Mouse (Mus musculus) embryonic facial prominence, embryonic 14.5 days (tissue): ENCODE measurements at regions not wholly inside any gene's neighbourhood (a gene's known extent, or its start where the extent isn't known, plus 50 kb on each side); places are given as distances from the start of the nearest gene placed in this dataset.
A peak's percentile ranks its signal among the peaks of the same experiment; 100 is the strongest.

Experiments
- ATAC-seq: fragments of 200-750 bp; cut with Nextera tagmentation; 2 replicates; pipeline ENCODE4 v1.8.0; 2017; ENCODE audit warnings: low read depth, moderate number of reproducible peaks, moderate TSS enrichment
- DNase-seq: peaks from one replicate; pipeline ENCODE4 v3.0.0-alpha.2; 2015; ENCODE audit warnings: low spot score
- H3K27ac ChIP-seq: fragments of 300-500 bp; sonication (generic); replicated peaks from 2 replicates; pipeline ENCODE4 v1.5.1; 2014; ENCODE audit warnings: low read depth, mild to moderate bottlenecking, low read length, moderate library complexity
- H3K27me3 ChIP-seq: fragments of 300-500 bp; sonication (generic); replicated peaks from 2 replicates; pipeline ENCODE4 v1.6.1; 2014; ENCODE audit warnings: low read length; ENCODE audit not compliant: control insufficient read depth, insufficient read depth
- H3K36me3 ChIP-seq: fragments of 300-500 bp; sonication (generic); 2 replicates; pipeline ENCODE4 v1.6.1; 2014; ENCODE audit warnings: low read length, mixed read lengths; ENCODE audit not compliant: control insufficient read depth, insufficient read depth
- H3K4me1 ChIP-seq: fragments of 300-500 bp; sonication (generic); 2 replicates; pipeline ENCODE4 v1.6.1; 2014; ENCODE audit warnings: antibody characterized with exemption, low read length; ENCODE audit not compliant: control insufficient read depth, insufficient read depth
- H3K4me2 ChIP-seq: fragments of 300-500 bp; sonication (generic); 2 replicates; pipeline ENCODE4 v1.6.1; 2014; ENCODE audit warnings: low read depth, mild to moderate bottlenecking, low read length, moderate library complexity, mixed read lengths
- H3K4me3 ChIP-seq: fragments of 300-500 bp; sonication (generic); 2 replicates; pipeline ENCODE4 v1.5.1; 2014; ENCODE audit warnings: low read depth, mild to moderate bottlenecking, low read length
- H3K9ac ChIP-seq: fragments of 300-500 bp; sonication (generic); 2 replicates; pipeline ENCODE4 v1.6.1; 2014; ENCODE audit warnings: low read depth, mild to moderate bottlenecking, low read length, moderate library complexity, mixed read lengths
- H3K9me3 ChIP-seq: fragments of 300-500 bp; sonication (generic); 2 replicates; pipeline ENCODE4 v1.6.1; 2016; ENCODE audit warnings: low read length; ENCODE audit not compliant: control insufficient read depth
- WGBS: fragments of 180-500 bp; shearing (Covaris S2); extraction: QIAGEN DNeasy Blood & Tissue Kit; methylation state at CpG from one replicate; pipeline ENCODE4 v1.1.7; 2014; 5-methylcytosine and 5-hydroxymethylcytosine counted together

- Histone ChIP-seq H3K36me3 (no peaks in the 10 kb centered on the region), H3K9me3 (no peaks in the 10 kb centered on the region), H3K4me3 (no peak overlapping the region), H3K27me3 (no peaks in the 10 kb centered on the region), H3K9ac (no peak overlapping the region), H3K4me1 (peaks cover 5% of the 10 kb centered on the region; the same call in 1 of the 2 replicates), H3K27ac (peak overlapping the region; percentile 62), H3K4me2 (no peak overlapping the region)
- 59% methylated on average over 22 of the region's 22 CpGs for WGBS
- ATAC-seq (0 out of 2 replicates have a peak, but pooled peaks have one; percentile 45), DNase-seq (peak; percentile 62)
Observed at GRCm38 (mm10) chr13:59916166-59917044, 93.5 kb upstream of the Tut7 start.

- H3K27ac ChIP-seq: peak overlapping the region; percentile 62; the same call in 1 of the 2 replicates
- no peaks in the 10 kb centered on the region for H3K9me3 ChIP-seq
- H3K4me2 ChIP-seq: no peak overlapping the region
- ATAC-seq (peak; percentile 78), DNase-seq (peak; percentile 74)
- peaks cover 11% of the 10 kb centered on the region; the same call in 1 of the 2 replicates for H3K4me1 ChIP-seq
- H3K27me3 ChIP-seq: no peaks in the 10 kb centered on the region
- H3K4me3 ChIP-seq: no peak overlapping the region
- 53% methylated on average over 7 of the region's 7 CpGs for WGBS
- H3K36me3 ChIP-seq: no peaks in the 10 kb centered on the region
- no peak overlapping the region for H3K9ac ChIP-seq
Observed at GRCm38 (mm10) chr13:59915734-59916133, 92.8 kb upstream of the Tut7 start.

- Histone ChIP-seq H3K36me3 (no peaks in the 10 kb centered on the region), H3K4me3 (no peak overlapping the region), H3K27ac (peak overlapping the region; percentile 61), H3K9ac (no peak overlapping the region), H3K4me2 (no peak overlapping the region), H3K4me1 (peaks cover 15% of the 10 kb centered on the region), H3K9me3 (0 out of 2 replicates have a peak, but pooled peaks cover 3% of the 10 kb centered on the region), H3K27me3 (no peaks in the 10 kb centered on the region)
- ATAC-seq: peak; percentile 68; the same call in 1 of the 2 replicates
- DNase-seq: peak; percentile 55
- WGBS: 31% methylated on average over 8 of the region's 8 CpGs
Observed at GRCm38 (mm10) chr13:59910179-59911071, 87.5 kb upstream of the Tut7 start.

GRCm38 (mm10) chr13:59909400-59909799 is 86.5 kb upstream of the Tut7 start:
- H3K27ac ChIP-seq: no peak overlapping the region
- H3K4me2 ChIP-seq: no peak overlapping the region
- H3K9ac ChIP-seq: no peak overlapping the region
- 0 out of 2 replicates have a peak, but pooled peaks cover 3% of the 10 kb centered on the region for H3K9me3 ChIP-seq
- no peak for ATAC-seq
- DNase-seq: no peak
- WGBS: 71% methylated on average over 4 of the region's 4 CpGs
- H3K4me3 ChIP-seq: no peak overlapping the region
- H3K4me1 ChIP-seq: peaks cover 15% of the 10 kb centered on the region
- H3K36me3 ChIP-seq: no peaks in the 10 kb centered on the region
- H3K27me3 ChIP-seq: no peaks in the 10 kb centered on the region

- WGBS: 89% methylated on average over 4 of the region's 4 CpGs
- Histone ChIP-seq H3K27me3 (no peaks in the 10 kb centered on the region), H3K9ac (no peak overlapping the region), H3K36me3 (no peaks in the 10 kb centered on the region), H3K9me3 (0 out of 2 replicates have a peak, but pooled peaks cover 3% of the 10 kb centered on the region), H3K4me2 (no peak overlapping the region), H3K27ac (no peak overlapping the region), H3K4me1 (peaks cover 15% of the 10 kb centered on the region), H3K4me3 (no peak overlapping the region)
- DNase-seq (no peak), ATAC-seq (no peak)
Observed at GRCm38 (mm10) chr13:59908786-59909185, 85.8 kb upstream of the Tut7 start.

GRCm38 (mm10) chr13:59905488-59905887 is 82.5 kb upstream of the Tut7 start:
- H3K27ac ChIP-seq: no peak overlapping the region
- H3K4me1 ChIP-seq: peaks cover 8% of the 10 kb centered on the region; the same call in 1 of the 2 replicates
- H3K4me3 ChIP-seq: no peak overlapping the region
- no peak overlapping the region for H3K4me2 ChIP-seq
- no peaks in the 10 kb centered on the region for H3K36me3 ChIP-seq
- ATAC-seq (no peak), DNase-seq (no peak)
- no peaks in the 10 kb centered on the region for H3K27me3 ChIP-seq
- H3K9me3 ChIP-seq: 0 out of 2 replicates have a peak, but pooled peaks cover 3% of the 10 kb centered on the region
- 74% methylated on average over 3 of the region's 3 CpGs for WGBS
- H3K9ac ChIP-seq: no peak overlapping the region

GRCm38 (mm10) chr13:59904415-59904814 is 81.5 kb upstream of the Tut7 start:
- Histone ChIP-seq H3K9me3 (0 out of 2 replicates have a peak, but pooled peaks cover 3% of the 10 kb centered on the region), H3K27me3 (no peaks in the 10 kb centered on the region), H3K36me3 (no peaks in the 10 kb centered on the region), H3K4me2 (no peak overlapping the region), H3K27ac (no peak overlapping the region), H3K4me3 (no peak overlapping the region), H3K4me1 (no peaks in the 10 kb centered on the region; the same call in 1 of the 2 replicates), H3K9ac (no peak overlapping the region)
- ATAC-seq (no peak), DNase-seq (no peak)
- WGBS: 71% methylated on average over 1 of the region's 1 CpGs

GRCm38 (mm10) chr13:59899521-59899920 is 76.6 kb upstream of the Tut7 start:
- 63% methylated on average over 7 of the region's 7 CpGs for WGBS

More at GRCm38 (mm10) chr13:59899521-59899920, 76.6 kb upstream of the Tut7 start:
- Histone ChIP-seq H3K4me2 (no peak overlapping the region), H3K27me3 (no peaks in the 10 kb centered on the region), H3K4me3 (no peak overlapping the region), H3K9ac (no peak overlapping the region), H3K27ac (no peak overlapping the region), H3K36me3 (no peaks in the 10 kb centered on the region), H3K4me1 (no peaks in the 10 kb centered on the region; the same call in 1 of the 2 replicates), H3K9me3 (no peaks in the 10 kb centered on the region)
- no peak; the same call in 1 of the 2 replicates for ATAC-seq
- DNase-seq: no peak
